Mouse (Mus musculus): ENCODE data around the gene Hus1b.

DNA sequence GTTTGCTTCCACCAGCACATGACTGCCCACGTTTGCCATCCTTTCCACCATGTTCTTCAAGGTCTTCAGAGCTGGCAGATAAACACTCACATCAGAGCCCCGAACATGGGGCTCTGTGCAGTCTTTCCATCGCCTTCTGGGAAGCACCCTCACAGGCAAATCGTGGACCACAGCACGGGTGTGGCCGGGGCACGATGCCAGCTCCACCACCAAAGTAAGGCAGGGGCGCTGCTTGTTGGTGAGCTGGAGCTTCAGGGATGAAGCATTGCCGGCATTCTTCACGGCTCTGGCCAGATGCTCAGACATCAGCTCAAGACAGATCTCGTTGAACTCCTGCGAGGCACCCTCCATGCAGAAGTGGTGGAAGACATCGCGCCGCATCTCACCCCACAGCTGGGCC is 430 bp downstream of the Hus1b start:
- no peak for TF ChIP-seq CTCF (IDR thresholded peaks at IDR 0.05; ENCODE audit: low read depth)
- TF ChIP-seq EP300 (IDR thresholded peaks at IDR 0.05; ENCODE audit: low read depth): no peak
